Mouse (Mus musculus) MEL-GATA-1-ER (cell line): Measurements from ENCODE around the gene Snai1.

Experiments
- DNase-seq: peaks from one replicate; pipeline ENCODE4 v3.0.0-alpha.2; 2012; ENCODE audit warnings: low read depth; ENCODE audit errors: extremely low read depth

The Snai1 gene

GRCm38 (mm10) chr2:167519606-167520252, 18.3 kb upstream of the Snai1 start:
- no peak for DNase-seq

- DNase-seq, result no peak
These were observed 9.7 kb upstream of the Snai1 start for GRCm38 (mm10) chr2:167528278-167528677.

GRCm38 (mm10) chr2:167529935-167530513, 8.0 kb upstream of the Snai1 start:
- DNase-seq, result no peak

DNA sequence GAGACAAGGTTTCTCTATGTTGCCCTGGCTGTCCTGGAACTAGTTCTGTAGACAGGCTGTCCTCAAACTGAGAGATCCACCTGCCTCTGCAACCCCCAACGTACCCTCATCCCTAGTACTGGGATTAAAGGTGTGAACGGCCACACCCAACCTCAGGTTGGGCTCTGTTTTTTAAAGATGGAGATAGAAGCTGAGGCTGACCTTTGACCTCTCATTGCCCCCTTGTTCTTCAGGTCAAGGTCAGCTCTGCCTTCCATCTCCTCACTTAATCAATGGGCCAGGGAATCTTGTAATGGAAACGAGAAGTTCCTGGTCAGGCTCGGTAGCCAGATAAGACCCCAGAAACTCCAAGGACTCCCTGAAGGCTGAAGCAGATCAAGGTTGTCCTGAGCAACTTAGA, 7.5 kb upstream of the Snai1 start:
- DNase-seq, result no peak

DNA sequence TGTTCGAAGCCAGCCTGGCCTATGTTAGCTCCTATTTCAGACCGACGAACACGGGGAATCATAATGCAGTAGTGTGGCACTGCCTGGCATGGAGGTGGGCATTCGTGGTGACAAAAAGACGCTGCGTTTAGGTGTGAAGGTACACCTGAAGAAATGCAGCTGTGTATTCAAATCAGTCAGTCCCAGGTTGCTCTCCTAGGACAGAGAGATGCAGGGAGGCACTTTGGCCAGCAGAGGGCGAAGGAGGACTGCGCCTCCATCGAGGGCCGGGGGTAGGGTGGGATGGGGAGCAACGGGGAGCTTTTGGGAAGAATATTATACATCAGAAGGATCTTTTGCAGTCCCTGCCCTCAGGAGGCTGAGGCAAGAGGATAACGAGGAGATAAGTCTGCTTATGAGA, 5.9 kb upstream of the Snai1 start:
- no peak for DNase-seq

GRCm38 (mm10) chr2:167533880-167534279, 4.1 kb upstream of the Snai1 start:
- DNase-seq, result no peak

GRCm38 (mm10) chr2:167536320-167536945, 1.6 kb upstream of the Snai1 start:
- no peak for DNase-seq

DNA sequence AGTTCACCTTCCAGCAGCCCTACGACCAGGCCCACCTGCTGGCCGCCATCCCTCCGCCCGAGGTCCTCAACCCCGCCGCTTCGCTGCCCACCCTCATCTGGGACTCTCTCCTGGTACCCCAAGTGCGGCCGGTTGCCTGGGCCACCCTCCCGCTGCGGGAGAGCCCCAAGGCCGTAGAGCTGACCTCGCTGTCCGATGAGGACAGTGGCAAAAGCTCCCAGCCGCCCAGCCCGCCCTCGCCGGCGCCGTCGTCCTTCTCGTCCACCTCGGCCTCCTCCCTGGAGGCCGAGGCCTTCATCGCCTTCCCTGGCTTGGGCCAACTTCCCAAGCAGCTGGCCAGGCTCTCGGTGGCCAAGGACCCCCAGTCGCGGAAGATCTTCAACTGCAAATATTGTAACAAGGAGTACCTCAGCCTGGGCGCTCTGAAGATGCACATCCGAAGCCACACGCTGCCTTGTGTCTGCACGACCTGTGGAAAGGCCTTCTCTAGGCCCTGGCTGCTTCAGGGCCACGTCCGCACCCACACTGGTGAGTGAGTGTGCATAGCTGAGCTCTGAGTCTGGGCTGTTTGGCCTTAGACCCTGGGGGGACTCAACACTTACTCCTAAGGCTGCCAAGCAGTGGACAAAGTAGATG, 794 bp downstream of the Snai1 start:
- DNase-seq, result no peak

DNA sequence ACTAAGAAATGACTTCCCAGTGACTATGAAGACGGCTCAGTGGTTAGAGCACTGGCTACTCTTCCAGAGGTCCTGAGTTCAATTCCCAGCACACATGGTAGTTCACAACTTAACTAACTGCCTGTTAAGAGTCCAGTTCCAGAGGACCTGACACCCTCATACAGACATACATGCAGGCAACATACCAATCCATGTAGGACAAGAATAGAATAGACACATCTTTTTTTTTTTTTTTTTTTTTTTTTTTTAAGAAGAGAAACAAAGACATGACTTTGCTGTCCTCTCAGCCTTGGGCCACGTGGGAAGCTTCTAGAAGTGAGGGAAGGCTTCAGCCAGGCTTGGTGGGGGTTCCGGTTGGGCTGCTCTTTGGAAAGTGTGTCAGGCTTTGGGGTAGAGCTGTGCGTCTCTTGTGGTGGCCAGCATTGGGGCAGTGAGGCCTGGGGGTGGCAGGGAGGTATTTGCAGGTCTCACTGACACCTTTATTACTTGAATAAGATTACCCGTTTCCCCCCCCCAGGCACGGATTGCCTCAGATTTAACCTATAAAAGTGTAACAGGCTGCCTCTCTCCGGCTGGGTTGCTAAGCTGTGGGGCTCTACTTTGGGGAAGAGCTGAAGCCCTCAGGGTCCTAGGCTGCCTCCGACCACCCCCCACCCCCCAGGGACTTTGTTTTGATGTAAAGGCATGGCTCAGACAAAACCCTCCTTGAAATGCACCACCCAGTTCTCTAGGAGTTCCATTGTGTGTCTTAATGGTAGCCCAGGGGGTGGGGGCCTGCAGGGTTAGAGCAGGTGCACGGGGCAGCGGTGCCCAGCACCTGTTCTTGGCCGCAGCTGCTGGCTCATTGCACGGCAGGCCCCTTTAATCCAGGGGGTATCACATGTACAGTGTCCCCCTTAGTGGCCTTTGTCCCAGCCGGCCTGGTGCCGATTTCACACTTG, 1.8 kb downstream of the Snai1 start:
- DNase-seq, result no peak

DNA sequence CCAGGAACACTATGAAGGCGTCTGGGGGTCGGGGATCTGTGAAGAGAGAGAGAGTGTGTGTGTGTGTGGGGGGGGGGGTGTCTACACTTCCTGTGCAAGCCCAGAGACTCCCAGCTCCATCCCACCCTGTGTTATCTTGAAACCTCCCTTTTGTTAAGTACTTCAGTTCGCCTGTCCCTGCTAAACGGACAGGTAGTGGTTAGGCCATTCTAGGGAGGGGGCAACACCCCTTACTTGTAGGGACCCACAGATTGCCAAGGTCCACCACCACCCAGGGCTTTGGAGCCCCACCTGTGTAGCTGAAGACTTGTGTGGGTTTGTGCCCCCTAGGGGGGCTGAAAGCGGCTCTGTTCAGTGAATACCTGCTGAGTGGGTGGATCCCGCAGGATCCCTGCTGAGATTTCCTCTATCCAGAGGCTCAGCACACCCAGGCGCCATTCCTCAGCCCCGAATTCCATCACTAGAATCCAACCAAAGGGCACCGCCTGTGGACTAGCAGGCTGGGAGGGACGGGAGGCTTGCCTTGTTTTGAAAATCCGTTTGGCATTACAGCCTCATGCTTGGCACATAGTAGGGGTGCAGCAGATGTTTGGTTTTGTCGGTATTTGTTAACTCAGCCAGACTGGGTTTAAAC, 2.6 kb downstream of the Snai1 start:
- no peak for DNase-seq

DNA sequence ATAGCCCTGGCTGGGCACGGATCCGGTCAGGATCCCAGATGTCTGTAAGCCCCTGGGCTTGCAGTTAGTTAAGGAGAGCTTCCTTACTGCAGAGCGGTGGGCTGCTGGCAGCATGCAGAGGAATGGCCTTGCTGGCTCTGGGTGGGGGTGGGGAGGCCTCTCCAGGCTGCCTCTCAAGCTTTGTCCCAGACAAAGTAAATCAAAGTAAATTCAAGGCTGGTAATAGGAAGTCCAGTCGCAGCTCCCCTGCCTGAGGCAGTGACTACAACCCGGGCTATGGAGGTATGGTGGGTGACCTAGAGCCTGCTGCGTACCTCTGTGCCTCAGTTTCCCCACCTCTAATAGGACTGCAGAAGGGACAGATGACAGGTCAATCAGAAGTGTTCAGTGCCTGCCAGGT, 3.3 kb downstream of the Snai1 start:
- no peak for DNase-seq

- no peak for DNase-seq
These were observed 3.8 kb downstream of the Snai1 start for GRCm38 (mm10) chr2:167541761-167542160.

DNA sequence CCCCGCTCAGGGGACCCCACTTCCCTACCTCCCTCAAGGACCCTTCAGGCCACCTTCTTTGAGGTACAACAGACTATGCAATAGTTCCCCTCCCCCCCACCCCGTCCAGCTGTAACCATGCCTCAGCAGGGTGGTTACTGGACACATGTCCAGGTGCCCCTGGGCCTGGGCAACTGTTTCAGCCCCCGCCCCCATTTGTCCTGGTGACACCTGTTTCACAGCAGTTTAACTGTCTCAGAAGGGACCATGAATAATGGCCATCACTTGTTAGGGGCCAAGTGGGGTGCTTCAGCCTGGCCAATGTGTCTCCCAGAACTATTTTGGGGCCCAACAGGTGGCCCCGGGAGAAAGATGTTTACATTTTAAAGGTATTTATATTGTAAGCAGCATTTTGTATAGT, 4.4 kb downstream of the Snai1 start:
- no peak for DNase-seq

DNA sequence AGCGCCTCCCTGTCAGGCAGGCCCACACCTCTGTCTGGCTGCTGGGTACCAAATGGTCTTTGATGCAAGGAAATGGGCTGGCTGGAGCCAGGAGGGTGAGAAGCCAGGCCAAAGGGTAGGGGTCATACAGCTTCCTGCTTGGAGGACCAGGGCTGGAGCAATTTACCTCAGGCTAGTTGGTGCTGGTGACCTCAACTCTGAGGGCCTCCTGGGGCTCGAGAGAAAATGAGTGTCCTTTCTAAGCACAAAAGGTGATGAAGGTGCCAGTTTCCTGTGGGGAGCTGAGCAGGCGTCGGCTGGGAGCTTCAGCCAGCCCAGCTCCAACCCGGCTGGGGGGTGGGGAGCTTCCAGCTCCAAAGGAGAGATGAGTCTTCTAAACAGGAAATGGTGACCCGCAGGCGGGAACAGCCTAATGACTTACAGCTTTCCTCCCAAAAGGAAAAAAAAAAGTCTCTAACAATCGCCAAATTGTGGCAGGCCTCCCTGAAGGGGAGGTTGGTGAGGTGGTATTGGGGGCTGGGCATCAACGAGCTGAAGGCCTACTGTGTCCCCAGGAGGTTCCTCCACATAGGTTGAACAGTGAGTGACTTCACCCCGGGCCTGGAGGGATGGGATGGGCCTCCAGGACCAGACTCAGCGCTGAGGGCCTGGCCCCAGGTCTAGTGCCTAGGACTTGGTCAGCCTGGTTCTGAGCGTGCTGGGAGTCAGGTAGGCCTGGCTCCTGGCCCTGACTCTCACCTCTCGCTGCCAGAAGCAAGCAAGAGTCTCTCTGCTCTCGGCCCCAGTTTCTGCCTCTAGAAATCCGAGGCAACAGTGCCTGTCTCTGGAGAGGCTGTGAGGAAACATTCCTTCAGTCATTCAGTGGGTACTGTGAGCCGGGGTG, 5.4 kb downstream of the Snai1 start:
- no peak for DNase-seq

DNA sequence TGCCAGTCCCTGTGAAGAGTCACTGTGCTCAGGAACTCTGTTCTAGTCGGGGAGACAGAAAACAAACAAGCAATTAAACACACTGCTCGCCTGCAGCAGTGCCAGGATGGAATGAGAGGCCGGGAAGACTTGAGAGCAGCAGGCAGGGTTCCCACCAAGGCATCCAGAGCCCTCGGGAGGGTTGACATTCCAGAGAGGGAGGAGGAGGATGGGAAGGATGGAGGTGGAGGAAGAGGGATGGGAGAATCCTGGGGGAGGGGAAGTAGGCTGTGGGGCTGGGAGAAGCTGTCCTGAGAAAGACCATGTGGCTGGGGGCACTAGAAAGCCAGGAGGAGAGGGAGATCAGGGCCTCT, 6.0 kb downstream of the Snai1 start:
- DNase-seq, result no peak

GRCm38 (mm10) chr2:167544456-167544855, 6.5 kb downstream of the Snai1 start:
- DNase-seq, result no peak

GRCm38 (mm10) chr2:167546447-167547195, 8.6 kb downstream of the Snai1 start:
- no peak for DNase-seq

DNA sequence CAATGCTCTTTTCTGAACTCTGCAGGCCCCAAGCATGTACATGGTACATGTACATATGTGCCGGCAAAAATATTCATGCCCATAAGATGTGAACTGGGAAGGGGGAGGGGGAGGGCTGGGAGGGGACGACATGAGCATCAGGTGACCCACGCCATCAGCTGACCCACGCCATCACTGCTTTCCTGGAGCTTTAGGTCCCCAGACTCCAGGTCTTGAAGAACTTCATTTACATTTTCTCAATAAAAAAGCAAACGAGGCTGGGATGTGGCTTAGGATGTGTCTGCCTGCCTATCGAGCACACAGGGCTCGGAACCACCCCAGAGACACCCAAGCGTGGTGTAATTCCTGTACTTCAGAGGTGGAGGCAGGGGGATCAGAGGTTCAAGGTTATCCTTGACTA, 9.4 kb downstream of the Snai1 start:
- no peak for DNase-seq

GRCm38 (mm10) chr2:167548961-167549360, 11.0 kb downstream of the Snai1 start:
- no peak for DNase-seq
